Mouse (Mus musculus): ENCODE results near the gene Cip2a. TPM values are rescaled to one million over a fixed set of nuclear protein-coding genes. Genes with fewer than 3 reads are reported as not detected.

The Cip2a gene
- polyA plus RNA-seq, 1 experiment, result 15.0 TPM

DNA sequence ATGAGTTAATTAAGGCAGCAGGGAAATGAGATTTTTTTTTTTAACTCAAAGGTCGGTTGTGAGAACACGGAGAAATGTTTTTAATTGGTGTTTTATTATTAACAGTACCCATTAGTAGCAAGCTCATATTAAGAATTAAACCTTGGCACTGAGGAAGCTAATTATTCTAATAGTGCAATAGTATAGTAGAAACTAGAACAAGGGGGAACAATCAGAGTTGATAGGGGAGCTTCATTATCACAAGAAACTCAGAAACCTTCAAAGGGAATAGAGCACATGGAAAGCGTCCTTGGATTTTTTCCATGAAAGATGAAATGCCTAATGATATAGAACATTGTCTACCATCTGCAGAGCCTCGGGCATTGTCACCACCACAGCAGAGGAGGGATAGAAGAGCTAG, 41.9 kb downstream of the Cip2a start:
- TF ChIP-seq CTCF (IDR thresholded peaks at IDR 0.05; ENCODE audit: borderline replicate concordance, extremely low read depth, insufficient read depth, insufficient read length) (no peak), POLR2A (IDR thresholded peaks at IDR 0.05; ENCODE audit: borderline replicate concordance, extremely low read depth, insufficient read depth, insufficient read length, poor library complexity, severe bottlenecking) (no peak)
- peak; percentile 55 for DNase-seq (ENCODE audit: low read depth)

GRCm38 (mm10) chr16:49037771-49038170, 43.8 kb downstream of the Cip2a start:
- TF ChIP-seq CTCF (IDR thresholded peaks at IDR 0.05; ENCODE audit: borderline replicate concordance, extremely low read depth, insufficient read depth, insufficient read length) (no peak), POLR2A (IDR thresholded peaks at IDR 0.05; ENCODE audit: borderline replicate concordance, extremely low read depth, insufficient read depth, insufficient read length, poor library complexity, severe bottlenecking) (no peak)
- DNase-seq (ENCODE audit: low read depth), result no peak

GRCm38 (mm10) chr16:49040554-49041221, 46.7 kb downstream of the Cip2a start:
- DNase-seq (ENCODE audit: low read depth), result no peak
- TF ChIP-seq CTCF (IDR thresholded peaks at IDR 0.05; ENCODE audit: borderline replicate concordance, extremely low read depth, insufficient read depth, insufficient read length) (no peak), POLR2A (IDR thresholded peaks at IDR 0.05; ENCODE audit: borderline replicate concordance, extremely low read depth, insufficient read depth, insufficient read length, poor library complexity, severe bottlenecking) (no peak)

DNA sequence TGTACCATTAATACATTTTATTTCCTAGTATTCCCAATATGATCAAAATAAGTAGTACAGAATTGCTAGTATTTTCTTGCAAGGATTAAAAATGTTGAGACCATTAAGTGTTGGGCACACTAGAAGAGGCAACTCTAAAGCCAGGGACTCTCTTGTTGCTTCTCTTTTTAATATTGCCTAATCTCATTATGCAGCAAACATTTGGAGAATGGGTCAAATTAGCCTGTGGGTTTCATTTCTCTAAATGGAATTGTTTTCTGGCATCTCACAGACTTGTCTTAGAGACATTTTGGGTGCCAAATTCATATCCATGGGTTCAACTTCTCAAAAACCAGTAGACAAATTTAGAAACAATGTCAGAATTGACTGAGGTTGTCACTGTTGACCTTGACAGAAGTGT, 55.2 kb downstream of the Cip2a start:
- DNase-seq (ENCODE audit: low read depth), result no peak
- TF ChIP-seq CTCF (IDR thresholded peaks at IDR 0.05; ENCODE audit: borderline replicate concordance, extremely low read depth, insufficient read depth, insufficient read length) (no peak), POLR2A (IDR thresholded peaks at IDR 0.05; ENCODE audit: borderline replicate concordance, extremely low read depth, insufficient read depth, insufficient read length, poor library complexity, severe bottlenecking) (no peak)

GRCm38 (mm10) chr16:49057186-49057585, 63.2 kb downstream of the Cip2a start, which contains the start of gene Myh15:
Myh15 (plus strand) TSS chr16:49057486.
- TF ChIP-seq CTCF (IDR thresholded peaks at IDR 0.05; ENCODE audit: borderline replicate concordance, extremely low read depth, insufficient read depth, insufficient read length) (no peak), POLR2A (IDR thresholded peaks at IDR 0.05; ENCODE audit: borderline replicate concordance, extremely low read depth, insufficient read depth, insufficient read length, poor library complexity, severe bottlenecking) (no peak)
- DNase-seq (ENCODE audit: low read depth), result no peak

Other genes with a start within 250 kb of the Cip2a start
- gene Trat1, start 222.2 kb upstream of the Cip2a start, polyA plus RNA-seq (2012; rRNA removed), result 0.05 and 0.10 TPM in 2 replicates
- not detected in 2 replicates for gene Retnlb, start 177.3 kb upstream of the Cip2a start, polyA plus RNA-seq (2012; rRNA removed)
- gene Retnla, start 151.6 kb upstream of the Cip2a start, polyA plus RNA-seq (2012; rRNA removed), result not detected in 2 replicates
- 0.51 TPM in 1 of 2 replicates, not detected in the other for gene Retnlg, start 121.6 kb upstream of the Cip2a start, polyA plus RNA-seq (2012; rRNA removed)
- gene Dzip3, start within 50 bp of the Cip2a start, polyA plus RNA-seq (2012; rRNA removed), result 92.6 and 94.8 TPM in 2 replicates
- gene Myh15, start 63.3 kb downstream of the Cip2a start, polyA plus RNA-seq (2012; rRNA removed), result 0.01 and 0.08 TPM in 2 replicates